Mouse (Mus musculus) c-Kit-positive CD71-positive TER-119-positive erythroid progenitor cells, embryonic 14.5 days (primary cell): ENCODE data around the gene Tdg.

Experiments
- DNase-seq: peaks from one replicate; pipeline ENCODE4 v3.0.0-alpha.2; 2013; ENCODE audit warnings: low spot score

Gene Tdg

DNA sequence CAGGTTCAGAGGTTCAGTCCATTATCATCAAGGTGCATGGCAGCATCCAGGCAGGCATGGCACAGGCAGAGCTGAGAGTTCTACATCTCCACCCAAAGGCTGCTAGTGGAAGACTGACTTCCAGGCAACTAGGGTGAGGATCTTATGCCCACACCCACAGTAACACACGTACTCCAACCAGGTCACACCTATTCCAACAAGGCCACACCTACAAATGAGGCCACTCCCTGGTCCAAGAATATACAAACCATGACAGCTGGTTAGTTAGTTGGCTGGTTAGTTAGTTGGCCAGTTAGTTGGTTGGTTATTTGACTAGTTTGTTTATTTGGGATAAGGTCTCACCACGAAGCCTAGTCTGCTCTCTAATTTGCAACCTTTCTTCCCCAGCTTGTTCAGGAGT lies 33.7 kb downstream of the Tdg start:
- no peak for DNase-seq

DNA sequence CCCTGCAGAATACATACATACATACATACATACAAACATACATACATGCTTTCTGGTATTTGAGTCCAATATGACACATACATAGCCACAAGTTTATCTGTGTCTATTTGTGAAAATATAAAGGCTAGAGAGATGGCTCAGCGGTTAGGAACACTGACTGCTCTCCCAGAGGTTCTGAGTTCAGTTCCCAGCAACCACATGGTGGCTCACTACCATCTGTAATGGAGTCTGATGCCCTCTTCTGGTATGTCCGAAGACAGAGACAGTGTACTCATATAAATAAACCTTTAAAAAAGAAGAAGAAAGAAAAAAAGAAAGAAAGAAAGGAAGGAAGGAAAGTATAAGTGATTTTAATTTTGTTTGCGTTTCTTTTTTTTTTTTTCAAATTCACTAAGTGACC lies 36.3 kb downstream of the Tdg start:
- DNase-seq, result no peak

DNA sequence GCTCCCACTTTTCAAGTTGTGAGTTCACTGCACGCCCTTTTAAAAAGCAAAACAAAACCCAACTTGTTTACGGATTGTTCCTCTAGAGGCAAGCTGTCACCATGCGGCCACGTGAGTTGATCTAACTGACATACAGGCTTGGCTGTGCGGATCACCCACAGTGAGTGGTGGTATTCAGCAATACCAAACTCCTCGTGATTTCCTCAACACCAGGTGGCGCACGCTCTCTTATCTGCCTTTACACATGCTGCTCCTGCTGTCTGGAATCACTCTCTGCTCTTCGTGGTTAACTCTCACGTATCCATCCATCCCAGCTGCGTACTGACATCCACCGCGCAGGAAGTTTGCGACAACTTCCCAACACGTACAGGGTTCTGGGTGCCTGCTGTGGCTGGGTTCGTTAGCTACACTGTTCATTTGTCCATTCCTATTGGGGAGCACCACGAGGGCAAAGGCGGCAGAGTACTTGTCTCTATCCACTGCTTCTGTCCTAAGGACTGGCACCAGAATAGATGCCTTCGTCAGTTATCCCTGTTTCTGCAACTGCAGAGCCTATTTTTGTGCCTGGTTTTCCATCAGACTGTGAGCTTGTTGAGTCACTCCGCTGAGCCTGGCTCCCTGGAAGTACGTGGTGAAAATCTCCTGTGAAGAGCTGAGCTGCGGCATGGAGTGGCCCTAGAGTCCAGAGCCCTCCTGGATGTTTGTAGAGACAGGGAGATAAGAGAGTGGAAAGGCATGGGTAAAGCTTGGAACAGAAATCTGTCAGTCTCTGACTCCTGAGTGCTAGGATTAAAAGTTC lies 37.0 kb downstream of the Tdg start:
- peak; percentile 53 for DNase-seq

DNA sequence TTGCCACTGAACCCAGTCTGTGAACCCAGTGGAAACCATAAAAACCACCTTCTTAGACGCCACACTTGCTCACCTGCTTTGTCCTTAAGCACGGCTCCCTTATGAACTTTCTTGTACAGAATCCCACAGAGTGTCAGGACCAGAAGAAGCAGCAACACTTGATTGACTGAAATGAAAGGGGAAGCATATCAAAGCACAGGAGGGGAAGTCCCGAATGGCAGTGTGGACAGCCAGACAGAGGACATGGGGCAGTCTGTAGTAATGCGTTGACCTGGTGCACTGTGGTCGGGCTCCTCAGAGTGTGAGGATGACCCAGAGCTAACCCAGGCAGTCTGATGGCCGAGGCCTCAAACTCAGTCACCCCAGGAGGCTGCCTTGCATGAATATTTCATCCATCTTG lies 40.6 kb downstream of the Tdg start:
- no peak for DNase-seq

DNA sequence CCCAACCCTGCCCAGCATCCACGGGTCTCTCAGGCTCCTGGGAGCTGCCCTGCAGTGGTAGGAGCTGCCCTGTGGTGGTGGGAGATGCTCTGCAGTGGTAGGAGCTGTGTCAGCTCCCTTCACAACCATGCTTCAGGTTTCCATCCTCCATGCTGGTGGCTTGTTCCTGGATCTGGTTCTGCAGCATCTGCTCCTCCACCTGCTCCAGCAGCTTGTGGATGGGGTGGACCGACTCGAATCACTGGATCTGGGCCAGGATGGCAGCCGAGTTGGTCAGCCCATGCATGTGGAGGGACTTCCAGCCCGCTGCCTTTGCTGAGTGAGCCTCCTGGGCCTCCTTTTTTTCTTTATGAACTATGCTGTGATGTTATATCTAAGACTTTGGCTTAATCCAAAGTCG lies 47.3 kb downstream of the Tdg start:
- DNase-seq, result no peak

DNA sequence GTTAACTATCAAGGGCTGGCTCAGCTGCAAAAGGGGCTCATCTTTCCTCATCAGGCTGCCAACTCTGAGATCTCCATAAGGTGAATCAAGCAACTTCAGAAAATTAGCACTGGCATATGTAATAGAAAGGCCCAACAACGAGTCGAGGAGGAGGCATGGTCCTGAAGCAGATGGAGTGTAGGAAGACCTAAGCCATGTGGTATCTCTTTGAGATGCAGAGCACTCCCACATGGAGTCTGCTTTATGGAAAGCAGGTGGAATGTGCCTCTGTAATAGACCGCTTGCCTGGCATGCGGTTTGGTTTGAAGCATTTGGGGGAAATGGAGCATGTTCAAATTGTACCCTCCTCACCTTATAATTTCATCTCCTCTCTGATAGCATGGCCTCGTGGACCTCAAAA lies 51.1 kb downstream of the Tdg start:
- DNase-seq, result no peak

DNA sequence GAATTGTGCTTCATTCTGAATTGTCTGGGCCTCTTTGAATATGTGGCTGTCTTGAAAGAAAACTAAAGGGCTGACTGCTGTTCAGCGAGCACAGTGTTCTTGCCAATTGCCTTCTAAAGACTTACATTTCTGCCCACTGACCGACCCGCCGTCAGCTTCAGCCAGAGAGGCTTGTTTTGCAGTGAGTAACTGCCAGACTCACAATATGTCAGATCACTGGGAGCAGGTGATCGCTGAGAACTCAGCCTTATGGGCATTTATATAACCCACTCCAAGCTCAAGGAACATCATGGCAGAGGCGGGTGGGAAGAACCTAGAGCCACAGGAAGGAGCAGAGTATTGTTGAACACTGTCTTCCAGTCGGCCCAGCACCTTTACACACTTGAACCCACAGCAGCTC lies 52.0 kb downstream of the Tdg start:
- no peak for DNase-seq

DNA sequence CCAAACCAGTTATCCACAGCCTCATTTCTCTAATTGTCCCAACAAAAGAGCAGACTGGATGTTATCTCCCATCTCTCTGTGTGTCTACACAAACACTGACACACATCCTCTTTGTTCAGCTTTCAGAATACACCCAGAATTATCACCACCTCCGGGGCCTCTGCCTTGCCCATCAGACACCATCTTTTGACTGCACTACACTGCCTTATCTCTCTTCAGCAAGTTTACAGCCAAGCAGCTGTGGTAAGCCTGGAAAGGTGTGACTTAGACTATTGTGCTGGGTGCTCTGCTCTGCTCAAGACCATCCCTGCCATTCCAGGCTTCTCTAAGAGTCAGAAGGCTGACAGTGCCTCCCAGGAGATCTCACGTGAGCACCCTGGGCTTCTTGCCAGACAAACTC lies 55.8 kb downstream of the Tdg start:
- DNase-seq, result no peak

DNA sequence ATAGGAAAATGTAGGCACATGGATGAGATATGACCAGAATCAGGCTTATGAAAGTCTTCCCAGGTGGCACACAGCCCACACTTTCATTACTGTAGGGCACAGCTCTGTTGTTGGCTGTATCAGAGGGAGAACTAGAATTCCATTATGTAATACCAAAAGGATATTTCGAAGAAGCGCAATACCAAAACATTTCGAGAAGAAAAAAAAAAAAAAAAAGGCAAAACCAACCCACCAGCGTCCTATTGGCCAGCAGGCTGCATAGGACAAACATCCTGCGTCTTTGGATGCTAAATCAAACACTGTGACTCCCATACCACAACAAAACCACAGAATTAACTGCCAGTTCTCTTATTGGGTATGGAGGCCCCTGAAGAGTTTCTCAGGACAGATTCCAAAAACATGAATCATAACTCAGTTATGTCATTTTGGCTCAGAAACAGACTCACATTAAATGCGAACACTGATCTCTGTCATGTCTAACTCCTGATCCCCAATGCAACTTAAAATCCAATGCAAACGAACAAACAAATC lies 60.1 kb downstream of the Tdg start:
- DNase-seq, result no peak

DNA sequence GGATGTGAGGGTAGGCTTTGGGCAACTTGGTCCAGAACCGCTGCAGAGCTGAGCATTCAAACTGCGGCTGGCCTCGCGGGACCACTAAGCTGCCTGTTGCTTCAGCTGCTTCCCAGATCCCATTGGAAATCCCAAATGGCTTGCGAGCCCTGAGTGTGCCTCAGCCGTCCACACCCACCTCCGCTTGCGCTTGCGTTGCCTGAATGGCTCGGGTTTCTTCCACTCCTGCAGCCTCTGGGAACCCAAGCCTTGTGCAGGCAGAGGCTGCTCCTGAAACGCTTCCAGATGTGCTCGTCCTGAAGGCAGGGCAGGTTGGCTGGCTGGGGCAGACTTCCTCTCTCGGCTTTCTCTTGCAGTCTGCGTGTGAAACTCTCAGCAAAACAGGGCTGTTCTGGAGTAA lies 60.9 kb downstream of the Tdg start, which contains the start of gene Glt8d2:
TSS of gene Glt8d2 (minus strand) at position 157 of the 400 bp plus-strand sequence.
- no peak for DNase-seq

DNA sequence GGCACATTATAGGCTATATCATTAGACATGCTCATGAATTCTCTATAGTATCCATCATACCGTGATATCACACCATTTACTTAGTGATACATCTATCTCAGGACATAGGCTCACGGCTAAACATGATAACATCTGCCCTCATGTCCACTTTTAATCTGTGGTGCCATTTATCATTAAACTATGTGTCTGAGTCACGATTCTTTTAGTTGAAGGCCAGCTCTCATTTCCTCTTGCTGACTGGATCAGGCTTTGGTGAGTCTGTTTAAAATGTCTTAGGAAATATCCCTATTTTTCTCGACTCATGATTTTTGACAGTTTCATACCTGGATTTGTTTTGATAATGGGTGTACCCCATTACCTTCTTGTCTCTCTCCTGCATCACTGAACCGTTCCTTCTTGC lies 66.3 kb downstream of the Tdg start, which contains the start of gene Hcfc2:
TSS of gene Hcfc2 (plus strand) at position 205 of the 400 bp plus-strand sequence.
- no peak for DNase-seq

DNA sequence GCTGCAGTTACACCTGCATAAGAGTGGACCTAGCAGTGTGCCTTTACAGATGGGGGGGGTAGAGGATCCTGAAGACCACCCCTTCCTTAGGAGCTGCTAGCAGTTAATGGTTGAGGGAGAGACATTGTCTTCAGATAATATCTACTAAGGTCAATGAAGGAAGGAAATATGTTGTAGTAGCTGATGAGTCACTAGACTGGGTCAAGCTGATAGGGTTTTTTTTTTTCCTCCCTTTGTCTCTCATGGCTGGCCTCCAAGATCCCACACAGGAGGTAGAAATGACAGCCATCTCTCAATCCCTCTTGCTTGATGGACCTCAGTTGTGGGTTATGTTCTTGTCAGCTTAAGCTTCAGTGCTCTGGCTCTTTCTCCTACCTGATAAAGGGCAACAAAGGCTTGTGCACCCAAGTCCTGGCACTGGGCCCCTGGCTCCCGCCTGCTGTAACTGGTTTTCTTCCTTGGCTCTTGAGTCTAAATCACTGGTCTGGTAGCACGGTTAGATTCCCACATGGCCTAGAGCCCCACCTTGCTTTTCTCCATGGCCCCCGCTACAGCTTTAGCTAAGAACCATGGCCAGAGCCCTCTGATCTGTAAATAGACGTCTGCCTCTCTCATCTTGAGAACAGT lies 66.9 kb downstream of the Tdg start:
- no peak for DNase-seq

DNA sequence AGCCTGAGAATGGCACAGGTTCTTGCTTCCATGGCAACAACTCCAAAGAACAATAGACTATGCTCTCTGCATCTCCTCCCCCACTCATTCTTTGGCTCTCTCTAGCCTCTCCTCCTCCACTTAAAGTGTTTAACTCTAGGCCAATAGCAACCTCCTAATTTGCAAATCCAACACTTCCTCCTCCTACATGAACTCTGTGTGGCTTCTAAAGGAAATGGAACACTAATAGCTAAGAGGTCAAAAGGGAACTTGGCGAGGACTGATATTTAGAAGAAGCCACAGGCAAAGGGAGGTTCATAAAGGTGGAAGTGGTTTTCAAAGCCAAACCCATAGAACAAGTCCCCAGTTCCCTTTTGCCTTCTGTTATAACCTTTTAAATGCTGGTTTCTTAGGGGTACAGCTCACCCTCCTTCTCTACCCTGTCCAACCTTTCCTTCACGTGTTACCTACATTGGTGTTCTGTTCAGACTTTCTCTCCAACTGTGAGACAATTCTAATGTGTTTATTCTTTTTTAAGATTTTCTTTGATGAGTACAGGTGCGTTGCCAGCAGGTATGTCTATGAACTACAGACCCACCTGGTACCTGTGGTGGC lies 67.8 kb downstream of the Tdg start:
- no peak for DNase-seq

DNA sequence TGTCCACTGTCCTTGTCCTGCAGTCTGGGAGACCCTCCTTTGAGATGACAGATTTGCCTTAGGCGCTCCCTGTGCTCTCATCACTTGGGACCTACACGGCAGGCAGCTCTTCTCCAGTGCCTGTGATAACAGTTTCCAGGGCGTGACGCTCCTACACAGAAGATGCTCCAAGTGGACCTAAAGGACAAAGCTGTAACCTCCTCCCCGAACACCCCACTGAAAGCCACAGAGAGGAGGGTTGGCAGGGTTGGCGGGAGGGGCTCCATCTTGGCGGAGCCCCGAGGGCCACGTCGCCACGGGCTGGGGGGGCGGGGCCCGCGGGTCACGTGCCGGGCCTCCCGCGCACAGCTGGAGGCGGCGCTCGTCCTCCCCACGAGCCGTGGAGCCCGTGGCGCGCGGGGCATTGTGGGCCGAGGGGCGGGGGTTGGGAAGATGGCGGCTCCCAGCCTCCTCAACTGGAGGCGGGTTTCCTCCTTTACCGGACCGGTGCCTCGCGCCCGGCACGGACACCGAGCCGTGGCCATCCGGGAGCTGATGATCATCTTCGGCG lies 69.2 kb downstream of the Tdg start:
- DNase-seq, result peak; percentile 74

DNA sequence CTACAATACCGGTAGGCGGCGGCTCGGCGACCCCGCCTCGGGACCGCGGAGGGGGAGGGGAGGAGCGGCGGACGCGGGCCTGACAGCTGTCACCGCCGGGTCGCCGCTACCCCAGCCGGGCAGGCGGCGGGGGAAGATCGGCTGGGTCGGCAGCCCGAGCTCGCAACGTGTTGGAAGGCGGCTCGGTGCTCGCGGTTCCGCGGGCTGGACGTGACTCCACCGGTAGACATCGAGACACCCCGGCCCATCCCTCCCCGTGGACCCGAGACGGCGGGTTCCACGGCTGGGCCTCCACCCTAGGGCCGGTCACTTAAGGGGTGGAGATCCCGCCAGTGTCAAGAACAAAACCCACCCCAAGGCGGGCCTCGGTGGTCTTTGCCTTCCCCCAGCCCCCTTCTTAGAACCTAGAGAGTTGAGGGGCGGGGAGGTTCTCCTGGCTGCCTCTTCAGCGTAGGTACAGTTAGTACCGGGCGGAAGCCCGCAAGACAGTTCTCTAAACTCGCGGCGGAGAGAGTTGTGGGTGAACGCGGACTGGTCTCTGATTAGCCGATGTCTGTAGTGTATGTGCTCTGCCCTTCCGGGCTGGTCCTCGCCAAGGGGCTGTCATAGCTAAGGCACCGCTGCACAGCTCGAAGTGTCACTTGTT lies 69.8 kb downstream of the Tdg start:
- no peak for DNase-seq
